Mouse (Mus musculus): ENCODE measurements around the gene 1700086D15Rik.

GRCm38 (mm10) chr11:65126566-65126965, 33.1 kb downstream of the 1700086D15Rik start:
- TF ChIP-seq CTCF (IDR thresholded peaks at IDR 0.05; ENCODE audit: low read depth) (no peak), EP300 (IDR thresholded peaks at IDR 0.05; ENCODE audit: low read depth) (no peak)

All from liver, postnatal 0 days (tissue).